Mouse (Mus musculus) C2C12 (cell line): ENCODE data around the gene Nol10.

Experiments
- CEBPB ChIP-seq: IDR thresholded peaks from one replicate; pipeline ENCODE4 v1.6.1; 2011; ENCODE audit warnings: low read depth, mild to moderate bottlenecking, control low read depth, moderate library complexity
- CTCF ChIP-seq: IDR thresholded peaks from one replicate; pipeline ENCODE4 v1.5.1; 2011; ENCODE audit not compliant: control insufficient read depth, insufficient read depth, insufficient read length
- FOSL1 ChIP-seq: IDR thresholded peaks from one replicate; pipeline ENCODE4 v1.8.0; 2011; ENCODE audit warnings: mild to moderate bottlenecking, low read length; ENCODE audit not compliant: poor library complexity, insufficient read depth, severe bottlenecking
- MAX ChIP-seq: IDR thresholded peaks from one replicate; pipeline ENCODE4 v1.6.1; 2011; ENCODE audit warnings: mild to moderate bottlenecking, control low read depth
- MYOD1 ChIP-seq: IDR thresholded peaks from one replicate; pipeline ENCODE4 v1.6.1; 2011; ENCODE audit warnings: low read depth; ENCODE audit not compliant: control insufficient read depth, insufficient read length
- MYOG ChIP-seq: IDR thresholded peaks from one replicate; pipeline ENCODE4 v1.6.1; 2011; ENCODE audit not compliant: control insufficient read depth, insufficient read length; ENCODE audit errors: extremely low read depth
- USF1 ChIP-seq: IDR thresholded peaks from one replicate; pipeline ENCODE4 v1.6.1; 2011; ENCODE audit warnings: low read depth, mild to moderate bottlenecking, control low read depth, moderate library complexity

DNA sequence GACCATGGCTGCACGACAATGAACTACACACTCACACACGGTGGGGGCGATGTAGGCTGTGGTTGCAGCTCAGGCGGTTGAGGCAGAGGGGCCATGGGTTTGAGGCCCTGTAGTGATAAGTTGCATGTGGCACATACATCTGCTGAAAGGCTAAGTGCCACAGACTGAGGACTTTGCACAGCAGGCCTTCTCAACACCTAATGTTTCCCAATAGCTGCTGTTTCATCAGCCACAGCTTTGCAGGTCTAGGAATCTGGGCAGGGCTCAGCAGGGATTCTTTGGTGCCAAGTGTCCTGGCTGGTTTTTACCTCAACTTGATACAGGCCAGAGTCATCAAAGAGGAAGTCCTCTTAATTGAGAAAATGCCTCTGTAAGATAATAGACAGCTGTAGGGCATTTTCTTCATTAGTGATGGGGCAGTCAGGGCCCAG is 101.4 kb downstream of the Nol10 start:
- TF ChIP-seq USF1 (no peak), MAX (no peak), CTCF (no peak), CEBPB (no peak), MYOD1 (no peak), FOSL1 (no peak), MYOG (no peak)
